Mouse (Mus musculus): ENCODE data around the gene Pgpep1l. TPM values are rescaled to one million over a fixed set of nuclear protein-coding genes. Genes with fewer than 3 reads are reported as not detected.
A peak's percentile ranks its signal among the peaks of the same experiment; 100 is the strongest.

The Pgpep1l gene
- polyA plus RNA-seq, 1 experiment from 2014 or later = not detected

GRCm38 (mm10) chr7:68193958-68194695, 69.9 kb downstream of the Pgpep1l start:
- Histone ChIP-seq H3K36me3 (ENCODE audit: control insufficient read depth, insufficient read depth, low read length) (peaks cover 34% of the 10 kb centered on the region), H3K4me3 (ENCODE audit: low read length) (no peak overlapping the region), H3K27me3 (ENCODE audit: control insufficient read depth, insufficient read depth, low read depth, low read length) (no peaks in the 10 kb centered on the region), H3K9ac (ENCODE audit: low read length) (no peak overlapping the region), H3K4me1 (replicated peaks; ENCODE audit: control insufficient read depth, insufficient read depth, low read length) (no peaks in the 10 kb centered on the region), H3K27ac (ENCODE audit: low read length) (no peak overlapping the region), H3K9me3 (ENCODE audit: control insufficient read depth, low read length) (no peaks in the 10 kb centered on the region), H3K4me2 (ENCODE audit: low read depth, low read length) (no peak overlapping the region)
- peak; percentile 60 for ATAC-seq (ENCODE audit: low read depth)
- WGBS = 49% methylated on average over 15 of the region's 15 CpGs

- 82% methylated on average over 13 of the region's 13 CpGs for WGBS
- H3K9ac ChIP-seq (ENCODE audit: low read length) = no peak overlapping the region
- H3K4me2 ChIP-seq (ENCODE audit: low read depth, low read length) = no peak overlapping the region
- H3K4me1 ChIP-seq (replicated peaks; ENCODE audit: control insufficient read depth, insufficient read depth, low read length) = no peaks in the 10 kb centered on the region
- no peak overlapping the region for H3K4me3 ChIP-seq (ENCODE audit: low read length)
- peaks cover 41% of the 10 kb centered on the region for H3K36me3 ChIP-seq (ENCODE audit: control insufficient read depth, insufficient read depth, low read length)
- ATAC-seq (ENCODE audit: low read depth) = no peak
- H3K9me3 ChIP-seq (ENCODE audit: control insufficient read depth, low read length) = no peaks in the 10 kb centered on the region
- H3K27me3 ChIP-seq (ENCODE audit: control insufficient read depth, insufficient read depth, low read depth, low read length) = no peaks in the 10 kb centered on the region
- no peak overlapping the region for H3K27ac ChIP-seq (ENCODE audit: low read length)
Measured at GRCm38 (mm10) chr7:68189691-68190456, 74.2 kb downstream of the Pgpep1l start.

- no peak for ATAC-seq (ENCODE audit: low read depth)
- WGBS = 49% methylated on average over 6 of the region's 6 CpGs
Measured at GRCm38 (mm10) chr7:68189211-68189610, 74.8 kb downstream of the Pgpep1l start.

More at GRCm38 (mm10) chr7:68189211-68189610, 74.8 kb downstream of the Pgpep1l start:
- Histone ChIP-seq H3K9ac (ENCODE audit: low read length) (no peak overlapping the region), H3K9me3 (ENCODE audit: control insufficient read depth, low read length) (no peaks in the 10 kb centered on the region), H3K36me3 (ENCODE audit: control insufficient read depth, insufficient read depth, low read length) (peaks cover 44% of the 10 kb centered on the region), H3K27ac (ENCODE audit: low read length) (no peak overlapping the region), H3K4me3 (ENCODE audit: low read length) (no peak overlapping the region), H3K4me1 (replicated peaks; ENCODE audit: control insufficient read depth, insufficient read depth, low read length) (no peaks in the 10 kb centered on the region), H3K4me2 (ENCODE audit: low read depth, low read length) (no peak overlapping the region), H3K27me3 (ENCODE audit: control insufficient read depth, insufficient read depth, low read depth, low read length) (no peaks in the 10 kb centered on the region)

Other genes with a start within 250 kb of the Pgpep1l start
- 1.8 and 4.6 TPM in 2 replicates for gene Fam169b, start 9.6 kb upstream of the Pgpep1l start, polyA plus RNA-seq (2015; fragmentation: Nextera tagmentation; extraction: Ambion mirVana)

All from lung, embryonic 16.5 days (tissue).